Mouse (Mus musculus) left cerebral cortex, adult 2 months (tissue): Measurements from ENCODE around the gene Acot8. TPM values are rescaled to one million over a fixed set of nuclear protein-coding genes. Genes with fewer than 3 reads are reported as not detected.

Experiments used
- DNase-seq, 2 experiments: peaks; one replicate each; pipeline ENCODE4 v3.0.0; 2021 to 2022; ENCODE audit warnings: low spot score in 2 of 2, mixed read lengths in 1 of 2; ENCODE audit errors: extremely low spot score in 1 of 2
- H3K27ac ChIP-seq: fragments of 200-600 bp; 2 replicates; pipeline ENCODE4 v1.8.1; 2022
- H3K4me3 ChIP-seq: fragments of 200-600 bp; 2 replicates; pipeline ENCODE4 v1.8.1; 2022
- CTCF ChIP-seq: fragments of 200-600 bp; IDR thresholded peaks from 2 replicates; pipeline ENCODE4 v1.8.1; 2022; ENCODE audit warnings: antibody characterized with exemption, mild to moderate bottlenecking, moderate library complexity
- intact Hi-C: fragments of 180-260 bp; cut with DNase I; formaldehyde crosslinking; loops from one replicate; pipeline ENCODE4 v1.15.1; 2025
- total RNA-seq, 2 experiments: library from RNA; stranded (reverse); gene quantifications; 2 replicates each; pipeline ENCODE4 v1.2.3; 2021

Gene Acot8
- total RNA-seq, 2 experiments from 2014 or later: 26.6 to 28.3 TPM

DNA sequence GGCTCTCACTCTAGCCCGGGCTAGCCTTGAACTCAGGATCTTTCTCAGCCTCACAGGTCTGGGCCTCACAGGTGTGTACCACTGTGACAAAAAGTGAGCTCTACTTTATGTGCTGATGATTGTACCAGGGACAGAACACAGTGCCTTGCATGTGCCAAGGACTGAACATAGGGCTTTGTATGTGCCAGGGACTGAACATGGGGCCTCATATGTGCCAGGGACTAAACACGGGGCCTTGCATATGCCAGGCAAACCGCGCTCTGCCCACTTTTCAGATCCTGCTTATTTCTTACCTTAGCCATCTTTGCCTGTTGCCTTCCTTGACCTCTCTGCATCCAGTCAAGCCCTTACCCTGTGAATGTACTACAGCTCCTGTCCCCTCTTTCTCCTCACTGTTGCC is 42.7 kb downstream of the Acot8 start:
- DNase-seq: no peak
- no peak overlapping the region for H3K4me3 ChIP-seq
- intact Hi-C loops: no loop called here
- no peak overlapping the region for H3K27ac ChIP-seq
- TF ChIP-seq CTCF: no peak

- intact Hi-C loops: no loop called here
- H3K4me3 ChIP-seq: no peak overlapping the region
- no peak overlapping the region for H3K27ac ChIP-seq
- DNase-seq: no peak
- no peak for TF ChIP-seq CTCF
Measured at GRCm38 (mm10) chr2:164761502-164761901, 43.2 kb downstream of the Acot8 start.

GRCm38 (mm10) chr2:164760059-164760833 is 44.4 kb downstream of the Acot8 start:
- Histone ChIP-seq H3K27ac (no peak overlapping the region), H3K4me3 (no peak overlapping the region)
- TF ChIP-seq CTCF: no peak
- intact Hi-C loops: no loop called here
- no peak for DNase-seq

DNA sequence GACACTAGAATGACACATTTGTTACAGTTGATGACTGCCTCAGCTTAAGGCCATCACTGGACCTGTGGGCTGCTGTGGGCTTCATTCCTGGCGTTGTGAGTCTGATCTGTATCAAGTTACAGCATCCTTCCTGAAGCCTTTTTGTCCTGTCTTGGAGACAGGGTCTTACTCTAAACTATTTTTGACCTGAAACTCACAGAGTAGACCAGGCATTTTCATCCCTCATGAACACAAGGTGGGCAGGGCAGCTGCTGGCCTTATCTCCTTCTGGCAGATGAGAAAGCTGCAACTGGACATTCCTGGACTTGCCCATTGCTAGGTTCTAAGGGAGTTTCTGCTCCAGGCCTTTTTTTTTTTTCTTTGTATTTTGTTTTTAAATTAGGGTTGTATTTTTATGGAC is 46.0 kb downstream of the Acot8 start:
- Histone ChIP-seq H3K4me3 (no peak overlapping the region), H3K27ac (no peak overlapping the region)
- no peak for TF ChIP-seq CTCF
- intact Hi-C loops: no loop called here
- DNase-seq: no peak

DNA sequence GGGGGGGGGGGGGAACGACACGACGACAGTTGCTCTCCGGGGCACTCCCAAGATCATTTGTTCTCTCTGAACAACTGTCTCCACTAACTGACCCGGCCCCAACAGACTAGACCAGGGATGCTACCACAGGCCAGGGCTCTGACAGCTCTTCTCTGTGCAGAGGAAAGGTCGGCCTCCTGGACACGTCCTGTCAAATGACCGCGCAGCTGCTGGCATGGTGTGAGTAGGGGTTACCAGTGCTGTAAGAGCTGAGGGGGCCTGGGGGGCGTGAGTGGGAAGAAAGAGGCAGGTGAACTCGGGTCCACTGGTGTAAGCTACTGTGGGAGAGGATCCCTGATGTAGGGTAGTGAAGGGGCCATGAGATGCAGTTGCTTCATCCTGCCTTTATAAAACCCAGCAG is 46.8 kb downstream of the Acot8 start:
- intact Hi-C loops: no loop called here
- no peak overlapping the region for H3K27ac ChIP-seq
- H3K4me3 ChIP-seq: no peak overlapping the region
- DNase-seq: no peak
- TF ChIP-seq CTCF: no peak

- intact Hi-C loops: no loop called here
- no peak overlapping the region for H3K4me3 ChIP-seq
- H3K27ac ChIP-seq: no peak overlapping the region
- TF ChIP-seq CTCF: no peak
- no peak for DNase-seq
Measured at GRCm38 (mm10) chr2:164754800-164755199, 49.9 kb downstream of the Acot8 start.

GRCm38 (mm10) chr2:164754105-164754504 is 50.6 kb downstream of the Acot8 start:
- Histone ChIP-seq H3K4me3 (no peak overlapping the region), H3K27ac (no peak overlapping the region)
- no peak for TF ChIP-seq CTCF
- intact Hi-C loops: no loop called here
- no peak for DNase-seq

- TF ChIP-seq CTCF: no peak
- intact Hi-C loops: no loop called here
- H3K27ac ChIP-seq: no peak overlapping the region
- DNase-seq: no peak
- no peak overlapping the region for H3K4me3 ChIP-seq
Measured at GRCm38 (mm10) chr2:164752454-164752853, 52.2 kb downstream of the Acot8 start.

DNA sequence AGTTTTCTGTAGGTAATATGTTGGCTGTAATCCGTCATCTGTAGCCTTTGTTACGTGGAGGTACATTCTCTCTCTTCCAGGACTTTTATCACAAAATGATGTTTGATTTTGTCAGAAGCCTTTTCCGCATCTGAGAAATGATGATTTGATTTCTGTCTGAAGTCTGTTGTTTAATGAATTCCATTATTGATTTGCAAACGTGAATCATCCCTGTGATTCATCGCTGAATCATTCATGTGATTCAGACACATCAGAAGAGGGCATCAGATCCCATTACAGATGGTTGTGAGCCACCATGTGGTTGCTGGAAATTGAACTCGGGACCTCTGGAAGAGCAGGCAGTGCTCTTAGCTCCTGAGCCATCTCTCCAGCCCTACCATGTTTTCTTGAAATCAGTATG is 55.7 kb downstream of the Acot8 start:
- Histone ChIP-seq H3K27ac (no peak overlapping the region), H3K4me3 (no peak overlapping the region)
- no peak for DNase-seq
- TF ChIP-seq CTCF: no peak
- intact Hi-C loops: loop anchor here (10.0 kb wide), 1 partner anchor 264 kb away; the partner anchor contains the start of gene Dbndd2

GRCm38 (mm10) chr2:164748191-164748590 is 56.5 kb downstream of the Acot8 start:
- no peak for DNase-seq
- Histone ChIP-seq H3K27ac (no peak overlapping the region), H3K4me3 (no peak overlapping the region)
- no peak for TF ChIP-seq CTCF
- intact Hi-C loops: loop anchor here (10.0 kb wide), 1 partner anchor 263 kb away; the partner anchor contains the start of gene Dbndd2

GRCm38 (mm10) chr2:164746693-164747092 is 58.0 kb downstream of the Acot8 start:
- Histone ChIP-seq H3K4me3 (peak overlapping the region; percentile 87), H3K27ac (no peak overlapping the region; the same call in 1 of the 2 replicates)
- TF ChIP-seq CTCF: no peak
- intact Hi-C loops: loop anchor here (10.0 kb wide), 1 partner anchor 262 kb away; the partner anchor contains the start of gene Dbndd2
- no peak for DNase-seq

GRCm38 (mm10) chr2:164745843-164746479 is 58.7 kb downstream of the Acot8 start, which contains the start of the genes Wfdc3 and Dnttip1:
Gene Wfdc3 (minus strand): TSS chr2:164745931.
Gene Dnttip1 (plus strand): TSS chr2:164745983.
- intact Hi-C loops: loop anchor here (10.0 kb wide), 1 partner anchor 261 kb away; the partner anchor contains the start of gene Dbndd2
- no peak for TF ChIP-seq CTCF
- DNase-seq: peak; percentile 96
- Histone ChIP-seq H3K4me3 (peak within 1 kb of the TSS; percentile 87), H3K27ac (peak within 1 kb of the TSS; percentile 80)
